Mouse (Mus musculus): ENCODE results near the gene Arhgef40.

Gene Arhgef40

GRCm38 (mm10) chr14:52005141-52005540, 20.6 kb downstream of the Arhgef40 start:
- peak; percentile 90 for DNase-seq

- no peak for DNase-seq
These were observed 21.1 kb downstream of the Arhgef40 start for GRCm38 (mm10) chr14:52005616-52006015.

- peak; percentile 92 for DNase-seq
These were observed 21.7 kb downstream of the Arhgef40 start for GRCm38 (mm10) chr14:52006241-52006640.

- DNase-seq, result peak; percentile 92
These were observed 22.3 kb downstream of the Arhgef40 start for GRCm38 (mm10) chr14:52006771-52007170.

- peak; percentile 98 for DNase-seq
These were observed 24.0 kb downstream of the Arhgef40 start for GRCm38 (mm10) chr14:52008321-52009203.

GRCm38 (mm10) chr14:52009361-52009760, 24.8 kb downstream of the Arhgef40 start:
- DNase-seq, result peak; percentile 93

- DNase-seq, result no peak
These were observed 25.3 kb downstream of the Arhgef40 start for GRCm38 (mm10) chr14:52009841-52010240.

- DNase-seq, result peak; percentile 89
These were observed 26.1 kb downstream of the Arhgef40 start for GRCm38 (mm10) chr14:52010446-52011111.

GRCm38 (mm10) chr14:52011683-52012082, 27.2 kb downstream of the Arhgef40 start:
- DNase-seq, result no peak

- no peak for DNase-seq
These were observed 27.6 kb downstream of the Arhgef40 start for GRCm38 (mm10) chr14:52012085-52012484.

- DNase-seq, result no peak
These were observed 28.0 kb downstream of the Arhgef40 start for GRCm38 (mm10) chr14:52012553-52012952.

GRCm38 (mm10) chr14:52013021-52013610, 28.6 kb downstream of the Arhgef40 start:
- no peak for DNase-seq

- DNase-seq, result peak; percentile 96
These were observed 29.3 kb downstream of the Arhgef40 start for GRCm38 (mm10) chr14:52013771-52014219.

GRCm38 (mm10) chr14:52014271-52014760, 29.8 kb downstream of the Arhgef40 start:
- DNase-seq, result peak; percentile 86

GRCm38 (mm10) chr14:52014761-52015311, 30.3 kb downstream of the Arhgef40 start:
- DNase-seq, result peak; percentile 98

- DNase-seq, result no peak
These were observed 31.1 kb downstream of the Arhgef40 start, which contains the start of gene Tmem253 for GRCm38 (mm10) chr14:52015445-52016100. Tmem253 (plus strand) TSS chr14:52015658.

GRCm38 (mm10) chr14:52016625-52017405, 32.3 kb downstream of the Arhgef40 start:
- DNase-seq, result peak; percentile 87

GRCm38 (mm10) chr14:52017662-52018061, 33.1 kb downstream of the Arhgef40 start:
- DNase-seq, result peak; percentile 87

GRCm38 (mm10) chr14:52018248-52019050, 33.9 kb downstream of the Arhgef40 start:
- peak; percentile 95 for DNase-seq

GRCm38 (mm10) chr14:52019051-52019589, 34.6 kb downstream of the Arhgef40 start:
- DNase-seq, result no peak

All from heart, adult 11 months (tissue).